Mouse (Mus musculus) layer of hippocampus, adult 9-10 months (tissue): Measurements from ENCODE around the gene Cdkal1.

Source experiments
- DNase-seq: peaks from one replicate; pipeline ENCODE4 v3.0.0; 2022; ENCODE audit warnings: low spot score

Gene Cdkal1

GRCm38 (mm10) chr13:29247800-29248199, 607.7 kb downstream of the Cdkal1 start:
- DNase-seq, result no peak

- no peak for DNase-seq
These were observed 620.4 kb downstream of the Cdkal1 start for GRCm38 (mm10) chr13:29235065-29235464.

GRCm38 (mm10) chr13:29234442-29234841, 621.0 kb downstream of the Cdkal1 start:
- DNase-seq, result no peak

DNA sequence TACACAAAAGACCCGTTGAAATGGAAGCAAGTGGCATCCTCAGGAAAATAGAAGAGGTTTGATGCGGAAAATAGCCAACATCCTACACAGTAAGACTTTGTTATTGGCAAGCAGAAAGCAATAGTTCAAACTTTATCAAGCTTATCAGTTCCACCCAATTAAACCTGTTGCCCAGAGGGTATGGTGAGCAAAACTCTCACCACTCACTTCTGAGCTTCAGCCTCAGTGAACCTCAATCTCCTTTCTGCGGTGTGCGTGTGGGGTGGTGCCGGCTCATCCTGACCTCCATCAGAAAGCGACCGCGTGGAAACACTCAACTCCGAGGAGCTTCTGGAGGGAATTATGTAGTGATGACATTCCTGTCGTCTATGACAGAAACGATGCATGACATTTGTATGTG, 621.5 kb downstream of the Cdkal1 start:
- DNase-seq, result no peak

- DNase-seq, result no peak
These were observed 622.8 kb downstream of the Cdkal1 start for GRCm38 (mm10) chr13:29232681-29233080.

GRCm38 (mm10) chr13:29224815-29225214, 630.7 kb downstream of the Cdkal1 start:
- no peak for DNase-seq

- DNase-seq, result no peak
These were observed 633.1 kb downstream of the Cdkal1 start for GRCm38 (mm10) chr13:29222261-29222838.

- no peak for DNase-seq
These were observed 633.8 kb downstream of the Cdkal1 start for GRCm38 (mm10) chr13:29221646-29222045.

GRCm38 (mm10) chr13:29218594-29219230, 636.8 kb downstream of the Cdkal1 start:
- no peak for DNase-seq

DNA sequence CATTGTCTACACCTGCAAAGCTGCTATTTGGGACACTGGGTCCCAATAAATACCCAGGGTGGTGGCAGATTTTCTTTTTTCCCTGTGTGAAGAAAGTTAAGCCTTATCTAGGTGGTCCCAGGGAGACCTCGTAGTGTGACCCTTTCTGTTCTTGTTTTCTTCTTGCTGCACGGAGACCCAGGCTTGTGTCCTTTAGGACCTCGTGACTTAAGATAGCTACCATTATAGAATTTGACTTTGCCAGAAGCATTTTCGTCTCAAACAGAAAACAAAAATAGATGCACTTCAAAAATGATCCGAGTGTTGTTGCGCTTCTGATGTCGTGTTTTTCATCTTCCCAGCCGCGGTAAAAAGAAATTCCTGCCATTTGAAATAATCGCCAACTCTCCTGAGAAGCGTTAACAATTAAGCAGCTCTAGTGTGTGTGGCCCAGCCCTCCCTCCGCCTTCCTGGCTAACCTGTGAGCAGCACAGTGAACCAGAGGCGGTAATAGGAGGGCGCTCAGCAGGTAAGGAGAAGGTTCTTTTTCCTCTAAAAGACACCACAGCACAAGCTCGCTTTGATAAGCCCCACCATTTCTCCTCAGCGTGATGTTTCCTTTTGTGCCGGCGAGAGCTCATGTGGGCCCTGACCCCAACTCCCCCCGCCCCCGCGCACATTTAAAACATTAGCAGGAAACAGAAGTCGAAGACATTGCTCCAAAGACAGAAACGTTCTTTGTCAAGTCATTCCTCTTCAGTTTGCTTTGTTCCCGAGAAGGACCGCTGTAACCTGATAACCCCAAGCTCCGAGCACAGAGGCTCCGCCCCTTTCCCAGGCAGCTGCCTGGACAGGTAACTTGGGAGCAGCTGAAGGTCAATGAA, 645.1 kb downstream of the Cdkal1 start:
- DNase-seq, result no peak

DNA sequence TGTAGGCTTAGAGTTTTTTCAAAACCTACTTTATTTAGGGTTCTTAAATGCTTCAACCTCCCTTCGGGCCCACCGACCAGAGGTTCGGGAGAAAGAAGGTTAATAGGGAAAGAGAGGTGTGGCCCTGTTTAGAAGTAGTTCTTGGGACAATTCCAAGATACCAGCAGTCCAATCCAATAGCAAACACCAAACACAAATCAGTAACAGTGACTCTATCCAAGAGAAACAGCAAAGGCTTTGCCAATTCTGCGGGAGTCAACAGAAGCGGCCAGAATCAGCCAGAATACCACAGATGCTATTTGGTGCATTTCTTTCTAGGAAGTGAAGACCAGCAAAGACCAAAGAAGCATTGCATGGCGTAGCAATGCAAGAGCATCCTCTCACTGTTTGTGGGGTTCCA, 646.7 kb downstream of the Cdkal1 start:
- DNase-seq, result no peak

GRCm38 (mm10) chr13:29203856-29204255, 651.6 kb downstream of the Cdkal1 start:
- no peak for DNase-seq

DNA sequence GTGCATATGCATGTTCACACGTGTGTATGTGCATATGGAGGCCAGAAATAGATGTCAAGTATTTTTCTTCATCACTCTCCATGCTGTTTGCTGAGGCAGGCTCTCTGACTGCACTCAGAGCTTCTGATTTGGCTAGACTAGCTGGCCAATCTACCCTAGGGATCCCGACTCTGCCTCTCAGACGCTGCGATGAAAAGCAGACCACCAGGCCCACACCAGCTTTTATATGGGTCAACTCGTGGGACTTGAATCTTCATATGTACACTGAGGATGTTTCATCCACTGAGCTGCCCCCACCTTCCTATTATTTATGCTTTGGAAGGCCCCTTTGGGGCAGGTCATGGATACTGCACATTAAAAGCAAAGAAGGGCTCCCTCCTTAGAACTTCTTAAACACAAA, 652.0 kb downstream of the Cdkal1 start:
- DNase-seq, result no peak

DNA sequence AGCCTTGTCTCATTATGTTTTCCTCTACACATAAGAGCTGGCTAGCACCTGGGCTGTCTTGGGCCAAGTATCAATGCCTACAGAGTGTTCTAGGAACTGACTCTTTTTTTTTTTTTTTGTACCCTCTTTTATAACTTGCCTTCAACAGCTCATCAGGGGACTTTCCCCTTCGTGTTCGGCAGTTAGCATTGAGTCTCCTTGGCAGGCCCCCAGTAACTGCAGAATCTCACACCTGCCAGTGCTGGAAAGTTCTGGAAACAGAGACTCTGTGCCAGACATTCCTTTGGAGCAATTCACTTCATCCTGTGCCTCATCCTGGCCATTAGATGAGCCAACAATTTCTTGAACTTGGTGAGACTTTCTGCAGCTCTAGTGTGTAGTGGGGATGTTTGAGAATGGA, 652.9 kb downstream of the Cdkal1 start:
- no peak for DNase-seq

DNA sequence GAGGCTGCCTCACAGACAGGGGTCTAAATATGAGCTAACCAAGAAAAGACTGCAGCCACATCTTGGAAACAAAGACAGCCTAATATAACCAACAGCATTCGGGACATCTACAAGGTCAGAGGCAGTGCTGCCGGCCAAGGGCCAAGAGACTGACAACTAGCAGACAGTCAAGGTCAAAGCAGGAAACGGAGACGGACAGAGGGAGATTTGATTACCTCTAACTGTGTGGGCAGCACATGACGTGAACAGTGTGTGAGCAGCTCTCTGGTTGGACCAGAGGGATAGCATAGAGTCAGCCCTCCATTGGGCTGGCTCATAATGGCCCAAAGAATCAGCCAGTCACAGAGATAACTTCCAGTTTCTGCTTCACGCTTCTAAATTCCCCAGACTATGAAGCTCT, 655.8 kb downstream of the Cdkal1 start:
- DNase-seq, result no peak

- no peak for DNase-seq
These were observed 658.5 kb downstream of the Cdkal1 start for GRCm38 (mm10) chr13:29196798-29197498.

GRCm38 (mm10) chr13:29195722-29196121, 659.8 kb downstream of the Cdkal1 start:
- no peak for DNase-seq

DNA sequence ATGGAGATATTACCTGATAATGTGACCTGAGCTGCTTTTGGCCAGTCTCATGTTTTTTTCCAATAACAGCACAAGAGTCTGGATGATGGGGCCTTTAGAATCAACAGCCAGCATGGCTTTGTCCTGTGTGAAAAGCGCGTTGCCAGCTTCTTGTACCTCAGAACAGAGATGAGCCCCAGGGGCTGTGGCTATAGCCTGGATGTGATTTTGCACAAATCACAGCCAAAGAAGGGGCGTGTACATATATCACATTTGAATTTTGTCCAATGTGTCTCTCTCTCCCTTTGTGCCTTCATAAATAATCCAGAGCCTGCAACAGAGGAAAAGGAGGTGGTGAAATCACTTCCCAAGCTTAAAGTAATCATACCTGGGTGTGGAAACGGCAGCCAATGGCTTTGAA, 660.5 kb downstream of the Cdkal1 start:
- no peak for DNase-seq

DNA sequence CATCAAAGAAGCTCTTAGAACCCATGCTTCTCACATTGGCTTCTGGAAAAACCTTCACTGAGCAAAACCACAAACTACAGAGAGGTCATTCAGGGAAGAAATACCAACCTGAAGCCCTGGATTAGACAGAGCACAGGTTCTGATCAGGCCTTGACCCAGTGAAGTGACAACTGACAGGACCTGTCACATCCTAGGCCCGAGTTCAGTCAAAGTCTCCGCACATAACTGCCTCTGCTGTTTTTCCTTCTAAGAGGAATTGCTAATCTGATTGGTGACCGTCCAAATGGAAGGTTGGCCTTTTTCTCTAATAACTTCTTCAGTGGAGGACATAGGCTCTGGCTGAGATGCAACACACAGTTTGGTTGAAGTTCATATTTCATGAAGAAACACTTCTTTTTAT, 662.8 kb downstream of the Cdkal1 start:
- DNase-seq, result no peak

DNA sequence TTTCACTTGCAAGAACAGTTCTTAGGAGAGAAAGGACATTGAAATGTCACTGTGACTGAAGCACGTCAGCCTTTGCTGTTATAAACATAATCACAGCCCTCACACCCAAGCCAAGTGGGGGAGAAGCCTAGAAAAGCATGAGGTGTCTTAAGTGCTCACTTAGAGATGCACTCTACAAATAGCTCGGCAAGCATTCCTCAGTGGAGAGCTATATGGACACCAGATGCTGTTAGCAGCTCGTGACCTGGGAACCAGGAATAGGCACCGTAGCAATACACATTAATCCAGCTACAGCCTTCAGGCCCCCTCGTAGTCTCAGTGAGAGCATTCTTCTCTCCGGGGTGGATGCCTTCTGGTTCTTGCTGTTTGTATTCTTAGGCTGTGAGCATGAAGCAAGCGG, 664.9 kb downstream of the Cdkal1 start:
- DNase-seq, result no peak

- no peak for DNase-seq
These were observed 668.7 kb downstream of the Cdkal1 start for GRCm38 (mm10) chr13:29186748-29187147.

GRCm38 (mm10) chr13:29185545-29185944, 669.9 kb downstream of the Cdkal1 start:
- DNase-seq, result no peak

GRCm38 (mm10) chr13:29184545-29184944, 670.9 kb downstream of the Cdkal1 start:
- no peak for DNase-seq
